Mouse (Mus musculus) liver, adult (tissue): ENCODE measurements around the gene Gpc6.

Experiments
- GATA4 ChIP-seq: IDR thresholded peaks from 2 replicates; pipeline ENCODE4 v1.6.1; 2014; ENCODE audit warnings: mild to moderate bottlenecking, low read length; ENCODE audit not compliant: insufficient replicate concordance

Gene Gpc6

GRCm38 (mm10) chr14:117852842-117853241, 927.7 kb downstream of the Gpc6 start:
- no peak for TF ChIP-seq GATA4

- TF ChIP-seq GATA4 = no peak
Measured at GRCm38 (mm10) chr14:117854498-117854897, 929.4 kb downstream of the Gpc6 start.

GRCm38 (mm10) chr14:117871268-117871667, 946.2 kb downstream of the Gpc6 start:
- TF ChIP-seq GATA4 = no peak

- no peak for TF ChIP-seq GATA4
Measured at GRCm38 (mm10) chr14:117879313-117879712, 954.2 kb downstream of the Gpc6 start.

GRCm38 (mm10) chr14:117881112-117881511, 956.0 kb downstream of the Gpc6 start:
- TF ChIP-seq GATA4 = no peak

GRCm38 (mm10) chr14:117882222-117882621, 957.1 kb downstream of the Gpc6 start:
- no peak for TF ChIP-seq GATA4

GRCm38 (mm10) chr14:117889653-117890052, 964.5 kb downstream of the Gpc6 start:
- no peak for TF ChIP-seq GATA4

GRCm38 (mm10) chr14:117891426-117891825, 966.3 kb downstream of the Gpc6 start:
- TF ChIP-seq GATA4 = no peak

- no peak for TF ChIP-seq GATA4
Measured at GRCm38 (mm10) chr14:117892026-117892425, 966.9 kb downstream of the Gpc6 start.

- TF ChIP-seq GATA4 = no peak
Measured at GRCm38 (mm10) chr14:117894869-117895538, 969.9 kb downstream of the Gpc6 start.

GRCm38 (mm10) chr14:117895539-117895912, 970.4 kb downstream of the Gpc6 start:
- TF ChIP-seq GATA4 = no peak

- TF ChIP-seq GATA4 = no peak
Measured at GRCm38 (mm10) chr14:117904300-117904699, 979.2 kb downstream of the Gpc6 start.

- no peak for TF ChIP-seq GATA4
Measured at GRCm38 (mm10) chr14:117905701-117906100, 980.6 kb downstream of the Gpc6 start.

- TF ChIP-seq GATA4 = no peak
Measured at GRCm38 (mm10) chr14:117906361-117906760, 981.2 kb downstream of the Gpc6 start.

- no peak for TF ChIP-seq GATA4
Measured at GRCm38 (mm10) chr14:117908231-117908920, 983.3 kb downstream of the Gpc6 start.

- TF ChIP-seq GATA4 = no peak
Measured at GRCm38 (mm10) chr14:117909046-117909445, 983.9 kb downstream of the Gpc6 start.

- TF ChIP-seq GATA4 = no peak
Measured at GRCm38 (mm10) chr14:117910323-117910722, 985.2 kb downstream of the Gpc6 start.
